Mouse (Mus musculus) liver, embryonic 11.5 days (tissue): ENCODE measurements around the gene Hoxd9. TPM values are rescaled to one million over a fixed set of nuclear protein-coding genes. Genes with fewer than 3 reads are reported as not detected.
A peak's percentile ranks its signal among the peaks of the same experiment; 100 is the strongest.

Experiments
- ATAC-seq: fragments of 200-750 bp; cut with Nextera tagmentation; replicated peaks from 2 replicates; pipeline ENCODE4 v1.8.0; 2017; ENCODE audit warnings: moderate number of reproducible peaks, mild to moderate bottlenecking, moderate TSS enrichment, moderate library complexity; ENCODE audit not compliant: low FRiP score
- DNase-seq: peaks from one replicate; pipeline ENCODE4 v3.0.0-alpha.2; 2017; ENCODE audit warnings: low spot score
- H3K27ac ChIP-seq: fragments of 300-500 bp; sonication (generic); 2 replicates; pipeline ENCODE4 v1.5.1; 2014; ENCODE audit warnings: mild to moderate bottlenecking, low read depth, low read length, control low read depth
- H3K27me3 ChIP-seq: fragments of 300-500 bp; sonication (generic); replicated peaks from 2 replicates; pipeline ENCODE4 v1.6.1; 2014; ENCODE audit warnings: low read length, mixed read lengths; ENCODE audit not compliant: control insufficient read depth, insufficient read depth
- H3K36me3 ChIP-seq: fragments of 300-500 bp; sonication (generic); 2 replicates; pipeline ENCODE4 v1.6.1; 2014; ENCODE audit warnings: mild to moderate bottlenecking, low read length, moderate library complexity, mixed read lengths; ENCODE audit not compliant: control insufficient read depth, insufficient read depth
- H3K4me1 ChIP-seq: fragments of 300-500 bp; sonication (generic); replicated peaks from 2 replicates; pipeline ENCODE4 v1.6.1; 2014; ENCODE audit warnings: low read length, mixed read lengths; ENCODE audit not compliant: control insufficient read depth, insufficient read depth
- H3K4me2 ChIP-seq: fragments of 300-500 bp; sonication (generic); 2 replicates; pipeline ENCODE4 v1.6.1; 2014; ENCODE audit warnings: mild to moderate bottlenecking, control low read depth, moderate library complexity
- H3K4me3 ChIP-seq: fragments of 300-500 bp; sonication (generic); 2 replicates; pipeline ENCODE4 v1.5.1; 2014; ENCODE audit warnings: low read depth, low read length, control low read depth
- H3K9ac ChIP-seq: fragments of 300-500 bp; sonication (generic); 2 replicates; pipeline ENCODE4 v1.6.1; 2014; ENCODE audit warnings: low read depth, low read length, control low read depth
- H3K9me3 ChIP-seq: fragments of 300-500 bp; sonication (generic); 2 replicates; pipeline ENCODE4 v1.6.1; 2016; ENCODE audit warnings: low read length, inconsistent platforms, mixed read lengths; ENCODE audit not compliant: control insufficient read depth
- WGBS: fragments of 180-500 bp; shearing (Covaris S2); extraction: QIAGEN DNeasy Blood & Tissue Kit; methylation state at CpG from one replicate; pipeline ENCODE4 v1.1.7; 2014; 5-methylcytosine and 5-hydroxymethylcytosine counted together
- polyA plus RNA-seq: library from polyadenylated mRNA; unstranded; fragments of >200 nt; fragmentation: Nextera tagmentation; extraction: Ambion mirVana; gene quantifications from 2 replicates; pipeline ENCODE4 v1.2.1, GENCODE M21; 2014

The Hoxd9 gene
- polyA plus RNA-seq, 1 experiment from 2014 or later = 0.22 TPM

DNA sequence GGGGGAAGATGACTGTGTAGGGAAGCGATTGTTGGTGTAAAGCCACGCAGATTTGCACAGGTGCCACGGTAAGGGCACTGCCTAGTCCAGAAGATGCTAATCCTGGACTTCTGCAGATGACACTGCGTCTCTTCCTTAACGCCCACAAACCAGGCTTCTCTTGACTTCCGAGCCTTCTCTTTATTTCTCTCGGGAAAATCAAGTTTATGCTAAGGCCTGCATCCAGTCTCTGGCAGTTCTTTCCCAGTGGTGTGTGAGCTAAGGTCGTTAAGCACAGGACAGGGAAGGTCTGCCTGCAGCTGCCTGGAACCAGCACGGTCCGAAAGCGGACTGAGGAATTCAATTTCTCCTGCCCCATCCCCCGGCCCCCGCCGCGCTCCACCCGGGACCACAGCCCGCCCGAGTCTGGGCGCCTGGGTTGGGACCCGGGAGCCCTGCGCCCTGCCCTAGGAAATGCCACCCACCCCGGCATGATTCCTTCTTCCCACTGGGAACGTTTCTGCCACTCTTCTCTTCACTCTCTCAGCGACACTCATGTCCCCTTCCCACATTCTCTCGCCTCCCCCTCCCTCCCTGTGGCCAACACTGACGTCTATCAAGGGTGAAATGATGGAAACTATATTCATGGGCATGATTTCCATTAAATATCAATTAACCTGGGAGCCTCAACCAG is 6.3 kb downstream of the Hoxd9 start:
- Histone ChIP-seq H3K9me3 (no peaks in the 10 kb centered on the region), H3K4me2 (no peak overlapping the region), H3K4me3 (no peak overlapping the region), H3K36me3 (no peaks in the 10 kb centered on the region), H3K4me1 (peaks cover 10% of the 10 kb centered on the region; the same call in 1 of the 2 replicates), H3K9ac (no peak overlapping the region), H3K27ac (no peak overlapping the region), H3K27me3 (peaks cover 98% of the 10 kb centered on the region)
- peak; percentile 37 for DNase-seq
- 5% methylated on average over 26 of the region's 26 CpGs for WGBS
- ATAC-seq = no peak

DNA sequence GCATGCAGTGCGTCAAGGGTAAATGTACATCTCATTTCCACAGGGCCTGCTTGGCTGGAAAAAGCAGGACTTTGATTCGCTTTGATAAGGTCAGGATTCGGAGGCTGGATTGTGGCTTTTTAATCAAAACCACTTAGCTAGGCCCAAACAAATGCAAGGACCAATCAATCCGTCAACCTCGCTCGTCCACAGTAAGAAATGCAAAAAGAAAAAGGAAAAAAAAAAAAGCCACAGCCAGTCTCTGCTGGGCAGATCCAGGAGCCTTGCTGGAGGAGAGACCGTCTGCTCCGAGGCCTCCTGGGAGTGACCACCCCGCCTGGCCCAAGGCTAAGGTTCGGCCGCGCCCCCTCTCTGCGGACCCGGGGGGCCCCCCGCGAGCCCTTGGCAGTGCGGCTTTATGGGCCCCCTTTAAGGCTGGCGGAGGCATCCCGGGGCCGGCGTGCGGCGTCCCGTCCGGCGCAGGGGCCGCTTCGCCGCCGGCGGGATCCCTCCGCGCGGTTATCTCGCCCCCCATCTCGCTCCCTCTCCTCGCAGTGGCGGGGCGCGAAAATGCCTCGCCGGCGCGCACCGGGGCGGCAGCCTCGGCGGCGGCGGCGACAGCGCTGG is 7.0 kb downstream of the Hoxd9 start, which contains the start of gene Hoxd8:
TSS of gene Hoxd8 (plus strand) at position 223 of the 606 bp plus-strand sequence.
- DNase-seq = peak; percentile 48
- H3K27me3 ChIP-seq = peaks cover 98% of the 10 kb centered on the region
- 3% methylated on average over 31 of the region's 52 CpGs for WGBS

DNA sequence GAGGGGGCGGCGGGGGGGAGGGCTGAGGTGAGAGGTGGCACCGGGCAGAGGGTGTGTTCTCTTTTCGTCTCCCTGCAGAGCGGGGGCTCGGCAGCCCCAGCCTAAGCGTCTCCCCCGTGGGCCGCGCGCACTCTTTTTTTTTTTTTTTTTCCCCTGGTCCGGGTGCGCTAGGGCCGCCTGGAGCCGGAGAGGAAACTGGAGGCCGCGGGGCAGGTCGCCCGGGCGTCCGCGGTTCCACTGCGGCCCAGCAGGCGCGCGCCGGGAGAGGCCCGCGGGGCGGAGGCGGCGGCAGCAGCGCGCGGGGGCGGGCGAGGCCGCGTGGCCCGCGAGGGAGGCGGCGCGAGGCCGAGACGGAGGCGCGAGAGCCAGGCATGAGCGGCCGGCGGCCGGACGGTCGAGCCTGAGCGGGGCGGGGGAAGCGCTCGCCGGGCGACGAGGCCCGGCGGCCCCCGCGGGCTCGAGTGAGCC is 7.5 kb downstream of the Hoxd9 start:
- Histone ChIP-seq H3K4me1 (peaks cover 10% of the 10 kb centered on the region; the same call in 1 of the 2 replicates), H3K4me3 (peak overlapping the region; percentile 51), H3K4me2 (peak overlapping the region; percentile 71), H3K36me3 (no peaks in the 10 kb centered on the region), H3K27me3 (peaks cover 98% of the 10 kb centered on the region), H3K9ac (peak overlapping the region; percentile 34; the same call in 1 of the 2 replicates), H3K9me3 (no peaks in the 10 kb centered on the region), H3K27ac (no peak overlapping the region)
- peak; percentile 56 for DNase-seq
- WGBS = 1% methylated on average over 38 of the region's 66 CpGs
- 0 out of 2 replicates have a peak, but pooled peaks have one; percentile 34 for ATAC-seq

More for the DNA sequence above, 7.0 kb downstream of the Hoxd9 start, which contains the start of gene Hoxd8:
- peaks cover 10% of the 10 kb centered on the region; the same call in 1 of the 2 replicates for H3K4me1 ChIP-seq
- no peaks in the 10 kb centered on the region for H3K9me3 ChIP-seq
- peak within 1 kb of the TSS; percentile 34; the same call in 1 of the 2 replicates for H3K9ac ChIP-seq
- H3K4me3 ChIP-seq = peak within 1 kb of the TSS; percentile 51
- peak within 1 kb of the TSS; percentile 71 for H3K4me2 ChIP-seq
- H3K27ac ChIP-seq = no peak within 1 kb of the TSS
- no peak for ATAC-seq
- no peaks in the 10 kb centered on the region for H3K36me3 ChIP-seq

- WGBS = under 1% methylated on average over 77 of the region's 85 CpGs
- Histone ChIP-seq H3K4me2 (peak overlapping the region; percentile 71), H3K4me3 (peak overlapping the region; percentile 51), H3K4me1 (peaks cover 10% of the 10 kb centered on the region; the same call in 1 of the 2 replicates), H3K9me3 (no peaks in the 10 kb centered on the region), H3K36me3 (no peaks in the 10 kb centered on the region), H3K9ac (peak overlapping the region; percentile 34; the same call in 1 of the 2 replicates), H3K27ac (no peak overlapping the region), H3K27me3 (peaks cover 98% of the 10 kb centered on the region)
- peak; percentile 59 for DNase-seq
- no peak for ATAC-seq
Measured at GRCm38 (mm10) chr2:74705467-74706089, 8.1 kb downstream of the Hoxd9 start.

DNA sequence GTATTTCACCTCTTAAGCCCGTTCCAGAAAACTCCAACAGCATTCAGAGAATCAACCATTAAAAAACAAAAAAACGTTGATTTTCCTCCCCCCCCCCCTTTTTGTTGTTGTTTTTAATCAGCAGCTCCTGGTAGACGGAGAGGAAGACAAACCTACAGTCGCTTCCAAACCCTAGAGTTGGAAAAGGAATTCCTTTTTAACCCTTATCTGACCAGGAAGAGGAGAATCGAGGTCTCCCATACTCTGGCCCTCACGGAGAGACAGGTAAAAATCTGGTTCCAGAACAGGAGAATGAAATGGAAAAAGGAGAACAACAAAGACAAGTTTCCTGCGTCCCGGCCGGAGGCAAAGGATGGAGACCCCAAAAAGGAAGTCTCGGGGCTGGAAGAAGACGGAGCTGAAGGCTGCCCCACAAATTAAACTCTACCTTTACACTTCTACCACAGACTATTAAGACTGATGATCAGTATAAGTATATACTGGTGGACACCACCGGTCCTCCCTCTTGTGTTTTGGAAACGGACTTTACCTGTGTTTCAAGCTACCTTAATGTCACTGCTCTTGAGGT is 8.9 kb downstream of the Hoxd9 start:
- H3K4me2 ChIP-seq = no peak overlapping the region
- peaks cover 10% of the 10 kb centered on the region; the same call in 1 of the 2 replicates for H3K4me1 ChIP-seq
- DNase-seq (peak; percentile 30), ATAC-seq (no peak)
- H3K36me3 ChIP-seq = no peaks in the 10 kb centered on the region
- 4% methylated on average over 13 of the region's 13 CpGs for WGBS
- no peaks in the 10 kb centered on the region for H3K9me3 ChIP-seq
- peaks cover 98% of the 10 kb centered on the region for H3K27me3 ChIP-seq
- no peak overlapping the region for H3K4me3 ChIP-seq
- no peak overlapping the region for H3K9ac ChIP-seq
- no peak overlapping the region for H3K27ac ChIP-seq

DNA sequence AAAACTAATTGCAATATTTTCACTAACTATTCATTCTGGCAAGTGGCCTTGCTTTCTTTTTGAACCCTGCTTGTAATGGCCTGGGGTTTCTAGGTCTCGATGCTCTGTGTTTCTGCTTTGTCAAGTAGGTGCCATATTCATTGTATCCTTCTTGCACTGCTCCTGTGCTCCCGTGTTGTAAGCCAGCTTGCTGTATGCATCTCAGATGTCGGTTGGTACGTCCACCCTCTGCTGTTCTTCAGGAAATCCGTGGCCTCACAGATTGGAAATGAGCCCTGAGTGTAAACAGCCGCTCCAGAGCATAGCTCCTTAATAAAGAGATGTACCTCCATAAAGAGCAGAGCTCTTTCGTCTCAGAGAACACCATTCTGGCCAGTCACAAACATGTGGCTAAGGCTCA is 10.1 kb downstream of the Hoxd9 start:
- peaks cover 10% of the 10 kb centered on the region; the same call in 1 of the 2 replicates for H3K4me1 ChIP-seq
- no peaks in the 10 kb centered on the region for H3K36me3 ChIP-seq
- WGBS = 24% methylated on average over 7 of the region's 7 CpGs
- ATAC-seq = no peak
- no peak overlapping the region for H3K4me2 ChIP-seq
- no peak overlapping the region for H3K27ac ChIP-seq
- no peak overlapping the region for H3K4me3 ChIP-seq
- H3K9me3 ChIP-seq = no peaks in the 10 kb centered on the region
- no peak overlapping the region for H3K9ac ChIP-seq
- no peak for DNase-seq
- H3K27me3 ChIP-seq = peaks cover 99% of the 10 kb centered on the region

DNA sequence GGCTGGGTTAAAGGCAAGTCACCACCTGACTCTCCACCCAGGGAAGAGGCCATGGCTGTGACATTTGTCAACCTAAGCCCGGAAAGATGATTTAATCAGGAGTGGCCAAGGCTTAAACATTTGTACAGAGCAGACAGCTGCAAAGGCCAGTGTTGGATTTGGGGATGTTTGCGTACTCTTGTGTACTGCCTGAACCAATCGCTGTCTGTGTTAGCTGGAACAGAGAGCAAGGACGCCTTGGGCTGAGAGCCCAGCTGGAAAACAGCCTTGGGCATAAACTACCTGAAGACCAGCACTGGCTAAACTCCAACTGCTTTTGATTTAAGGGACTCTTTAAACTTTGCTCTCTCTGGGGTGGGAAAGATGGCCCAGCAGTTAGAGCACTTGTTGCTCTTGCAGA is 11.1 kb downstream of the Hoxd9 start:
- peaks cover 99% of the 10 kb centered on the region for H3K27me3 ChIP-seq
- no peak overlapping the region for H3K4me2 ChIP-seq
- 30% methylated on average over 4 of the region's 4 CpGs for WGBS

More for the DNA sequence above, 11.1 kb downstream of the Hoxd9 start:
- Histone ChIP-seq H3K4me3 (no peak overlapping the region), H3K9me3 (no peaks in the 10 kb centered on the region), H3K9ac (no peak overlapping the region), H3K36me3 (no peaks in the 10 kb centered on the region), H3K27ac (no peak overlapping the region), H3K4me1 (peaks cover 10% of the 10 kb centered on the region; the same call in 1 of the 2 replicates)
- ATAC-seq (no peak), DNase-seq (no peak)
